Mouse (Mus musculus) G1E (cell line): ENCODE data around the gene Odaph.

Experiments used
- CTCF ChIP-seq: IDR thresholded peaks from 2 replicates; pipeline ENCODE4 v1.5.1; 2012; ENCODE audit warnings: low read depth, low read length, inconsistent platforms, mixed read lengths
- GATA1 ChIP-seq: IDR thresholded peaks from 2 replicates; pipeline ENCODE4 v1.6.1; 2012; ENCODE audit warnings: borderline replicate concordance, low read length, inconsistent platforms, mixed read lengths
- POLR2AphosphoS5 ChIP-seq: IDR thresholded peaks from 2 replicates; pipeline ENCODE4 v1.6.1; 2012; ENCODE audit warnings: low read depth, low read length, inconsistent platforms; ENCODE audit not compliant: insufficient replicate concordance

DNA sequence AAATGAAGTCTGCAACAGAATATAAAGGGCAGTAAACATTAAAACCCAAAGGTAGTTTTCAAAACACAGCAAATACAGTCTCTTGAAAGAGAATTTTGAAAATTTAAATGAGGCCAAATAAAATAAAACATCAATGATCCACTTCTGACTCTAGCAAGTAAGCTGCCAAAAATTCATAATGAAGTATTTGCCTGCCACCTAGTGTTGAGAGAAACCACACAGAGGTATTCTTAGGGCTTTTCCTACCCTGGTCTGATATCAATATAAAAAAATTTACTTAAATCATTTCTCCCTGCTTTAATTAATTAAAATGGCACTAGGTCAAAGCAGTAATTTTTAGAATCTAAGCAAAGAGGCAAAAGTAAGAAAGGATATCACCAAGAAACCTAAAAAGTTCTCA, 35.9 kb upstream of the Odaph start:
- TF ChIP-seq CTCF = no peak
- no peak for TF ChIP-seq GATA1
- TF ChIP-seq POLR2AphosphoS5 = no peak
